Mouse (Mus musculus) heart, embryonic 13.5 days (tissue): ENCODE measurements around the gene Rad51b. TPM values are rescaled to one million over a fixed set of nuclear protein-coding genes. Genes with fewer than 3 reads are reported as not detected.

Source experiments
- ATAC-seq: fragments of 200-750 bp; cut with Nextera tagmentation; 2 replicates; pipeline ENCODE4 v1.8.0; 2017; ENCODE audit warnings: moderate TSS enrichment; ENCODE audit not compliant: insufficient number of reproducible peaks, low FRiP score, low TSS enrichment; ENCODE audit errors: extremely low read depth
- H3K27ac ChIP-seq: fragments of 300-500 bp; sonication (generic); replicated peaks from 2 replicates; pipeline ENCODE4 v1.5.1; 2015; ENCODE audit warnings: moderate library complexity, mild to moderate bottlenecking, inconsistent platforms
- H3K27me3 ChIP-seq: fragments of 300-500 bp; sonication (generic); replicated peaks from 2 replicates; pipeline ENCODE4 v1.6.1; 2015; ENCODE audit warnings: mild to moderate bottlenecking, inconsistent platforms
- H3K36me3 ChIP-seq: fragments of 300-500 bp; sonication (generic); 2 replicates; pipeline ENCODE4 v1.6.1; 2015; ENCODE audit warnings: mild to moderate bottlenecking, inconsistent platforms
- H3K4me1 ChIP-seq: fragments of 300-500 bp; sonication (generic); 2 replicates; pipeline ENCODE4 v1.6.1; 2015; ENCODE audit warnings: inconsistent platforms
- H3K4me2 ChIP-seq: fragments of 300-500 bp; sonication (generic); 2 replicates; pipeline ENCODE4 v1.6.1; 2015; ENCODE audit warnings: inconsistent platforms, mild to moderate bottlenecking, moderate library complexity
- H3K4me3 ChIP-seq: fragments of 300-500 bp; sonication (generic); 2 replicates; pipeline ENCODE4 v1.5.1; 2015; ENCODE audit warnings: moderate library complexity, mild to moderate bottlenecking, inconsistent platforms
- H3K9ac ChIP-seq: fragments of 300-500 bp; sonication (generic); 2 replicates; pipeline ENCODE4 v1.6.1; 2015; ENCODE audit warnings: inconsistent platforms, mild to moderate bottlenecking, moderate library complexity
- H3K9me3 ChIP-seq: fragments of 300-500 bp; sonication (generic); 2 replicates; pipeline ENCODE4 v1.6.1; 2016; ENCODE audit warnings: inconsistent platforms
- WGBS: fragments of 180-500 bp; shearing (Covaris S2); methylation state at CpG from one replicate; pipeline ENCODE4 v1.1.7; 2015; ENCODE audit warnings: mixed read lengths; 5-methylcytosine and 5-hydroxymethylcytosine counted together
- polyA plus RNA-seq: library from polyadenylated mRNA; unstranded; fragments of >200 nt; fragmentation: Nextera tagmentation; extraction: Ambion mirVana; gene quantifications from 2 replicates; pipeline ENCODE4 v1.2.1, GENCODE M21; 2015

Rad51b gene
- polyA plus RNA-seq, 1 experiment from 2014 or later, result 4.8 TPM

DNA sequence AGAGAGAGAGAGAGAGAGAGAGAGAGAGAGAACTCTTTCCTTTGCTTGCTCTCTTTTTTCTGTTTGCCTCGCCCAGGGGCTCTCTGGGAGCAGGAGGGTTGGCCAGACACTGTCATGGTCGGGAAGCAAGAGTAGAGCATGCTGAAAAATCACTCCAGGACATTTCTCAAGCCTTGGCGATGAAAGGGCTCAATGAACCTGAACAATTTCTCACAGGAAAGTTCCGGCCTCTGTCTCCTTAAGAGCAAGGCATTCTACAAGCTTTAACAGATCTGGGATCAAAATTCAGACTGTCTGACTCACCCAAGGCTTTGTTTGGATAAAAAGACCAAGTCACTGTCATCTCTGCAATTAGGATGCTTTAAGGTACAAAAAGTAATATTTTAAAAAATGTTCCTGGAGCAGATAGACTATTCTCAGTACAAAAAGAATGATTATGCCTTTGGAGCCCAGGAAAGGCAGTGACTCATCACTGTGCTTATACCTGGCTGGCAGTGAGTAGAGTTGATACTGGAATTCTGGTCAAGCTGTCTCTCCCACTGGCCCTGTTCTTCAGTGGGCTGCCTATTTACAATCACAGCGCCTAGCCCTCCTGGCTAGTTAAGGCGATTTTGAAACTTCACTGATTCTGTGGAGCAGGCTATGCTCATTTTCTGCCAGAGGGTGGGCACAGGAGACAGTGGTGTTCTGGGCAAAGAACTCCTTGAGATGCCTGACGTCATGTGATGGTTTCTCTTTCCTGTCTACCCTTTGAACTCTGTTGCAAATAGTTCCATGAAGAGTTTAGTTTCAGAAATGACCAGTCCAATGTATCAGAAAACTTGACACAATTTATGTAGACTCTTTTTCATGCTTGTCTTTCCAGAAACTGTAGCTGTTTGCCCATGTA, 352.0 kb downstream of the Rad51b start:
- Histone ChIP-seq H3K9ac (no peak overlapping the region), H3K4me1 (peaks cover 29% of the 10 kb centered on the region), H3K27me3 (no peaks in the 10 kb centered on the region), H3K4me2 (no peak overlapping the region), H3K27ac (no peak overlapping the region), H3K36me3 (no peaks in the 10 kb centered on the region), H3K9me3 (no peaks in the 10 kb centered on the region), H3K4me3 (no peak overlapping the region)
- 65% methylated on average over 7 of the region's 7 CpGs for WGBS
- ATAC-seq, result no peak

DNA sequence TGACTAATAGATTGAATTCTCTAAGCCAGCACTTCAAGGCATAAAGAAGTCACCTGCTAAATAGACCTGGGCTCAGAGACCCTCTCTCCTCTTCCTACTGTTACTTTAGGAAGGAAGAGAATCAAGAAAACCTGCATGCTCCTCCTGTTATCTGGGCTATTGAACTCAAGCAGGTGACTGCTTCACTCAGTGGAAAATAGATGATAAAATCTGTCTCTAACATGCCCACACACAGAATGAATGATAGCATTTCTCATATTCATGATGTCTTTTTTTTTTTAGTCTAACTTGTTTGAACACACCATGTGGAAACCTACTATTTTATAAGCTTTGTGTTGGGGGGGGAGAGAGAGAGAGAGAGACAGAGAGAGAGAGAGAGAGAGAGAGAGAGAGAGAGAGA, 352.7 kb downstream of the Rad51b start:
- Histone ChIP-seq H3K9me3 (no peaks in the 10 kb centered on the region), H3K4me2 (no peak overlapping the region), H3K4me1 (peaks cover 30% of the 10 kb centered on the region), H3K27ac (no peak overlapping the region), H3K27me3 (no peaks in the 10 kb centered on the region), H3K4me3 (no peak overlapping the region), H3K36me3 (no peaks in the 10 kb centered on the region), H3K9ac (no peak overlapping the region)
- ATAC-seq, result no peak

DNA sequence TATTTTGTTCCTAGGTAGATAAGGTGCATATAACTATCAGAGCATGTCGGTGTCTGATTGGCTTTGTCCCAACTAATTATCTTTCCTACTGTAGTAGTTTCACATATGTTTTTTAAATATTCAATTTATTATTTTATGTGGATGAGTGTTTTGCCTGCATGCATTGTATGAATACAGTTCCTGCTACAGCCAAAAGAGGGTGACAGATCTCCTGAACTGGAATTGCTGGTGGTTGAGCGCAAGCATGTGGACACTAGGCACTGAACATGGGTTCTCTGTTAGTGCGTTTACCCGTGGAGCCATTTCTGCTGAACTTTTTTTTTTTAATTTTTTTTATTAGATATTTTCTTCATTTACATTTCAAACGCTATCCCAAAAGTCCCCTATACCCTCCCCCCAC, 358.1 kb downstream of the Rad51b start:
- Histone ChIP-seq H3K4me3 (no peak overlapping the region), H3K36me3 (no peaks in the 10 kb centered on the region), H3K9me3 (no peaks in the 10 kb centered on the region), H3K9ac (no peak overlapping the region), H3K4me2 (no peak overlapping the region), H3K27ac (no peak overlapping the region), H3K4me1 (peaks cover 32% of the 10 kb centered on the region), H3K27me3 (no peaks in the 10 kb centered on the region)
- no peak for ATAC-seq
- 93% methylated on average over 5 of the region's 5 CpGs for WGBS

DNA sequence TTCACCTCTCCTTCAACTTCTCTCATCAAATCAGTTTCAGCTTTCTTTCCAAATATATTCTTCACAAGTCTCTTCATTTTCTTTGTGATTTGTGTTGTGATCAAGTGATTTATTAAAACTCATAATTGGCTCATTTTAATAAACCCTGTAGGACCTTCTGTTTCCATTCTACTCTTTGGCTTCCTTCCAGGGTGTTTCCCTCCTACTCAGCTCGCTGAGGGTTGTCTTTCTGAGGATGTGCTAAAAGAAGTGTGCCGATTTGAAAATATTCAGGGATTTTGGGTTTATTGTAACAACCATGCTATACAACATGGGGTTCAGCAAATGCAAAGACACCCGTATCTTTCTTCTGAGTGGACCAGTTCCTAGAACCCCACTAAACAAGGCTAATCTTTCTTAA, 361.8 kb downstream of the Rad51b start:
- no peak overlapping the region for H3K9ac ChIP-seq
- ATAC-seq, result no peak
- no peaks in the 10 kb centered on the region for H3K27me3 ChIP-seq
- H3K9me3 ChIP-seq, result no peaks in the 10 kb centered on the region
- H3K27ac ChIP-seq, result no peak overlapping the region
- no peak overlapping the region for H3K4me3 ChIP-seq
- no peak overlapping the region for H3K4me2 ChIP-seq
- 65% methylated on average over 3 of the region's 3 CpGs for WGBS
- H3K4me1 ChIP-seq, result peaks cover 47% of the 10 kb centered on the region
- no peaks in the 10 kb centered on the region for H3K36me3 ChIP-seq

DNA sequence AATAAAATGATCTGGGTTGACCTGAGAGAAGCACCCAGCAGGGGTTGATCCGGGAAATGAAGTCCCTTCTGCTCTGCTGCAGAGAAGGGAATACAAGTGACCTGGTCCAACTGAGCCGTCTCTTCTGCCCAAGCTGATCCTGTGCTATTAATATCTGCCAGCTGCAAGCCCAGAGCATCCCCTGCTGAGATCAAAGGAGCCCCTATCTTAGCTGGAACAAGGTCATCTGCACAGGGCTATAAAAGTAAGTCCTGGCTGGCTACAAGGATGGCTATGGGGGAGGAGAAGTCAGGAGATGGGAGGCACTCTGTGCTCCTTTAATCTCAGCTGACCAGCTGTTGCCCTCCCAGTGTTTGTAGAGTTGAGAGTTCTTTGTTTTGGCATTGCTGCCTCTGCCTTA, 364.2 kb downstream of the Rad51b start:
- peaks cover 47% of the 10 kb centered on the region for H3K4me1 ChIP-seq
- ATAC-seq, result no peak
- H3K9me3 ChIP-seq, result no peaks in the 10 kb centered on the region
- H3K27ac ChIP-seq, result peak overlapping the region; percentile 60
- H3K36me3 ChIP-seq, result no peaks in the 10 kb centered on the region
- 6% methylated on average over 2 of the region's 2 CpGs for WGBS
- H3K4me2 ChIP-seq, result no peak overlapping the region
- no peak overlapping the region for H3K4me3 ChIP-seq
- peak overlapping the region; percentile 47 for H3K9ac ChIP-seq
- no peaks in the 10 kb centered on the region for H3K27me3 ChIP-seq

DNA sequence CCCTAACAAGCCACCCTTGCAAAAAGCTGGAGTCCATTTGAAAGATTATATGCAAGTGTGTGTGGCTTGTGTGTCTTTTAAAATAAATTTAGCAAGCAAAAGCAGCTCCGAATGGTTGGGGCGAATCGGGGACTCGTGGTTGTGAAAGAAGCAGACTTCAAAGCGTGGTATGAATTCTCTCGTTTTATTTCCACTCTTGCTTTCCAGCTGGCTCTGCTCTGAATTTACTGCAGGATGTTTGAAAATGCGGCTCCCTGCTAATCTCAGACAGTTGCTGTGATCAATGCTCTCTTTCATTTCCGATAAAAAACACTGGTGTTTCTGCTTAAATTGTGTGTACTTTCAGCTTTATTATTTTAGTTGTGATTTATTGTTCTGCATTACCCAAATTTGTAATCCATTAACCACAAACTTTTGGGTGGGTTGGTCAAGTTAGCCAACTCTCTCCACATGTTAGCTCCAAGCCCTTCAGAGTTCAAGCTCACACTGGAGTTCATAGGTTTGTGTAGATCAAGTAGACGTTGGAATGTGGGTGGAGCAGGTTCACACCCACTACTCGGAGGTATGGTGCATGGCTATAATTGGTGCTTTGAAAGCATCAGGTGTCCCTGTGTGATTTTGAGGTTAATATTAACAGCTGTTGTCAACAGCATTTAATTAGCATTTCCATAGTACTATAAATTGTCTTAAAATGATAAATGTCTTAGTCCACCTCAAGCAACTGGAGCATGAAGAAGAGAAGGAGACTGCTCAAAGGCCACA, 366.2 kb downstream of the Rad51b start:
- Histone ChIP-seq H3K9ac (no peak overlapping the region), H3K9me3 (no peaks in the 10 kb centered on the region), H3K27me3 (no peaks in the 10 kb centered on the region), H3K4me1 (peaks cover 37% of the 10 kb centered on the region), H3K4me2 (no peak overlapping the region), H3K4me3 (no peak overlapping the region), H3K27ac (0 out of 2 replicates have a peak overlapping the region, but pooled peaks have one; percentile 1), H3K36me3 (no peaks in the 10 kb centered on the region)
- ATAC-seq, result no peak
- WGBS, result 68% methylated on average over 10 of the region's 10 CpGs

DNA sequence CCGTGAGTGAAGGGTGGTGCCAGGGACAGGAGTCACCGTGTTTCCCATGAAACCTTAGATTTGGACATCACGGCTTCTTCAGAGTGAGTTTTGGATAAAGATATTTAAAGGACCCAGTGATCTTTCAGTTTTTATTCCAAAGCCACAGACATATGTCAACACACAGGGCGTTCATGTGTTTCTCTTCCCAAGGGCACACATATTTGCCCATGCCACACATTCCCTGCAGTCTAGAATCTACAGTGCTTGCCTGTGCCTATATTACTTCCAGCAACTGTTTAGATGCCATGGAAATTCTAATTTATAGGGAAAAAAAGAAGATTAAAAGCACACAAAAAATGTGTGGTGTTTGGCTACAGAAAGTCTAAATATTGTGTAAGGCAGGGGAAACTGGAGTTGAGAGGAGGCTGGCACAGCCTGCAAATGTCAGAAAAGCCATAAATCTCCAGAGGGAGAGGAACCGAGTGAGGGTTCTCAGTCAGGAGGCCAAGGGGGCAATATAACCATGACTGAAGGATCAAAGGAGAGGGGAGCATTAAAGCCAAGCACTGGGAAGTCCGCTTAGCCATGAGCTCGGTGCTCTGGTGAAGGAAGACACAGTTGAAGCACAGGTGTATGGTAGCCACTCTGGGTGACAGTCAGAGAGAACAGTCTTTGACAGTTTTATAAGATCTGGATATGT, 367.0 kb downstream of the Rad51b start:
- Histone ChIP-seq H3K27me3 (no peaks in the 10 kb centered on the region), H3K4me3 (no peak overlapping the region), H3K4me1 (peaks cover 32% of the 10 kb centered on the region), H3K9ac (no peak overlapping the region), H3K36me3 (no peaks in the 10 kb centered on the region), H3K4me2 (no peak overlapping the region), H3K27ac (no peak overlapping the region), H3K9me3 (no peaks in the 10 kb centered on the region)
- 80% methylated on average over 7 of the region's 7 CpGs for WGBS
- no peak for ATAC-seq

DNA sequence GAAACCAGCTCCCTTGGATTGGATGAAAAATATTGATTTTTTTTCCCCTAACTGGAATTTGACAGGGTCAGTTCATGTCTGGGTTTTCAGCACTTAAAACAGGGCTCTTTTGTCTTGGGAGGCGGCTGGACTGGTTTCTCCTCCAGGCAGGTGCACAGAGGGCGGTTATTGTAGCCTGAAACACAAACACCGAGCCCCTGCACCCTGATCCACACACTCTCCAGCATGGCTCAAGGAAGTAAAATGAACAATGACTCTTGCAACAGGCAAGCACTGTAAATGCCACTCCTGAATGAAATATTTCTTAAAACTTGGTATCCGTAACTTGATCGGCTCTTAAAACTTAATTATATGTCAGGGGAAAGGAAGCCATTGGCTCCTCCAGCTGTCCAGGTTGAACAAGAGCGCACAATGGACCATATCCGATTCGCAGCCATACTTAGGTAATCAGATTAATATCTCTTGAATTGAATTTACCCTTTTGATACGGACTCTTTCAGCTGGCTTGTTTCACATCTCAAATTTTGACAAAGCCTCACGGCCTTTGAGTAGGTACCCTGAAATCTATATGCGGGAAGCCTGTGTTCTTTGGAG, 377.9 kb downstream of the Rad51b start:
- ATAC-seq, result no peak
- 80% methylated on average over 11 of the region's 11 CpGs for WGBS
- Histone ChIP-seq H3K4me2 (no peak overlapping the region), H3K27ac (peak overlapping the region; percentile 77), H3K9me3 (no peaks in the 10 kb centered on the region), H3K4me1 (peaks cover 40% of the 10 kb centered on the region), H3K4me3 (no peak overlapping the region), H3K27me3 (no peaks in the 10 kb centered on the region), H3K9ac (no peak overlapping the region), H3K36me3 (no peaks in the 10 kb centered on the region)

DNA sequence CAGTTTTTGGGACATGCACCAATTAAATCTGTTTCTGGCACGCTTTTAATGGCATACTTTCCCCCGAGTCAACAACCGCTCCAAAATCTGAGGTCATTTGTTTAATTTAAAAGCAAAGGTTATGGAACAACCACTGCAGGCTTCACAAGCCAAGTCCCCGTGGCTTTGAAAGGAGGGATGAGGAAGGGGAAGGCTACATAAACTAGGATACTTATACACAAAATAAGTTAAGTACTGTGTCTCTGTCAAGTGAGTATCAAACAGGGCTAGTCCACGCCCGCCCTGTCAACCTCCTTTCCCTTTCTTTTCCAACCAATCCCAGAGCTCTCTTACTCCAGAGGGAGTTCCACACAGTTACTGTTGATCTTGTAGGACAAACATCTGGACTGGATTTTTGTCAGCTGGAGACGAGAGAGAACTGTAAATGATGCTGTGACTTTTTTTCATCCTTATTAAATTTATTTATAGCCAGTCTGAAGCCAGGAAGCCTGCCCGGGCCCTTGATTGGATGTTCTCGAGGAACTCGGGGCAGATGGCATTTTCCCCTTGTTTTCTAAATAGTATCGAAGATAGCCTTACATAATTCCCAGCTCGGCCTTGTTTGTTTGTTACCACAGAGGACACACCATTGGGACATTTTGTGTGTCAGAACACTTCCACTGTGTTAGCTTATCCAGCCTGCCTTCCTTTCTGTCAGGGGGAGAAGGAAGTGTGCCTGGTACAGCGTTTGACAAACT, 378.5 kb downstream of the Rad51b start:
- 54% methylated on average over 13 of the region's 13 CpGs for WGBS
- H3K4me1 ChIP-seq, result peaks cover 47% of the 10 kb centered on the region
- H3K36me3 ChIP-seq, result no peaks in the 10 kb centered on the region
- no peaks in the 10 kb centered on the region for H3K27me3 ChIP-seq
- H3K4me3 ChIP-seq, result no peak overlapping the region
- ATAC-seq, result no peak
- no peak overlapping the region for H3K9ac ChIP-seq
- H3K9me3 ChIP-seq, result no peaks in the 10 kb centered on the region
- peak overlapping the region; percentile 77 for H3K27ac ChIP-seq
- 0 out of 2 replicates have a peak overlapping the region, but pooled peaks have one; percentile 1 for H3K4me2 ChIP-seq

DNA sequence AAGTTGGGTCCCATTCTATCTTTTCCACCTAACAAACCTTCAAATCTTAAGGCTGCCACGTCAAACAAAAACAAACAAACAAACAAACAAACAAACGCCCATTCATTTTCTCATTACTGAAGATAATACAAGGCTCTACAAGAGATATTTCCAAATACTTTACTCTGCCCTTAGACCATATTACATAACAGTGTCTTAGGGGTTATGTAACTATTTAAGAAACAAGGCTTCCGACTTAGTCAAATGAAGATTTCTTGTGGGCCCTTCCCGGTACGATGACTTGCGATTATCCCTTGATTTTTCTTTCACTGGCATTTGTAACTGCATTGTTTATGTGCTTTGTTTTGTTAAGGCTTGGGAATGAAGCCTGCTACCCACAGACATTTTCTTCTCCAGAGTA, 379.2 kb downstream of the Rad51b start:
- H3K27me3 ChIP-seq, result no peaks in the 10 kb centered on the region
- no peaks in the 10 kb centered on the region for H3K36me3 ChIP-seq
- no peaks in the 10 kb centered on the region for H3K9me3 ChIP-seq
- H3K4me2 ChIP-seq, result no peak overlapping the region
- no peak for ATAC-seq
- H3K4me1 ChIP-seq, result peaks cover 53% of the 10 kb centered on the region
- peak overlapping the region; percentile 77 for H3K27ac ChIP-seq
- 76% methylated on average over 6 of the region's 6 CpGs for WGBS
- no peak overlapping the region for H3K4me3 ChIP-seq
- no peak overlapping the region for H3K9ac ChIP-seq
